Mouse (Mus musculus) heart, postnatal 0 days (tissue): Measurements from ENCODE around the gene Opa3. TPM values are rescaled to one million over a fixed set of nuclear protein-coding genes. Genes with fewer than 3 reads are reported as not detected.

Experiments used
- ATAC-seq: fragments of 200-750 bp; cut with Nextera tagmentation; 2 replicates; pipeline ENCODE4 v1.8.0; 2017; ENCODE audit warnings: low read depth, moderate number of reproducible peaks, moderate library complexity; ENCODE audit not compliant: insufficient read depth
- DNase-seq: peaks from one replicate; pipeline ENCODE4 v3.0.0-alpha.2; 2016; ENCODE audit warnings: low spot score
- H3K27ac ChIP-seq: fragments of 300-500 bp; sonication (generic); 2 replicates; pipeline ENCODE4 v1.5.1; 2014; ENCODE audit warnings: low read depth, mild to moderate bottlenecking
- H3K27me3 ChIP-seq: fragments of 300-500 bp; sonication (generic); 2 replicates; pipeline ENCODE4 v1.6.1; 2014; ENCODE audit warnings: low read length, mixed read lengths; ENCODE audit not compliant: control insufficient read depth, insufficient read depth
- H3K36me3 ChIP-seq: fragments of 300-500 bp; sonication (generic); replicated peaks from 2 replicates; pipeline ENCODE4 v1.6.1; 2014; ENCODE audit warnings: low read length, mixed read lengths; ENCODE audit not compliant: control insufficient read depth, insufficient read depth
- H3K4me1 ChIP-seq: fragments of 300-500 bp; sonication (generic); 2 replicates; pipeline ENCODE4 v1.6.1; 2014; ENCODE audit warnings: antibody characterized with exemption; ENCODE audit not compliant: control insufficient read depth, insufficient read depth
- H3K4me2 ChIP-seq: fragments of 300-500 bp; sonication (generic); 2 replicates; pipeline ENCODE4 v1.6.1; 2014; ENCODE audit warnings: low read depth, mild to moderate bottlenecking, low read length, moderate library complexity
- H3K4me3 ChIP-seq: fragments of 300-500 bp; sonication (generic); 2 replicates; pipeline ENCODE4 v1.5.1; 2014; ENCODE audit warnings: low read depth, low read length
- H3K9ac ChIP-seq: fragments of 300-500 bp; sonication (generic); replicated peaks from 2 replicates; pipeline ENCODE4 v1.6.1; 2014; ENCODE audit warnings: low read depth, low read length, mixed read lengths
- H3K9me3 ChIP-seq: fragments of 300-500 bp; sonication (generic); replicated peaks from 2 replicates; pipeline ENCODE4 v1.6.1; 2016; ENCODE audit warnings: low read length; ENCODE audit not compliant: control insufficient read depth
- CTCF ChIP-seq: IDR thresholded peaks from 2 replicates; pipeline ENCODE4 v1.5.1; 2016; ENCODE audit warnings: antibody characterized with exemption, control low read depth, low read depth
- EP300 ChIP-seq: IDR thresholded peaks from 2 replicates; pipeline ENCODE4 v1.6.1; 2016; ENCODE audit warnings: antibody characterized with exemption, low read depth
- WGBS: fragments of 180-500 bp; shearing (Covaris S2); extraction: QIAGEN DNeasy Blood & Tissue Kit; methylation state at CpG from one replicate; pipeline ENCODE4 v1.1.7; 2014; 5-methylcytosine and 5-hydroxymethylcytosine counted together
- microRNA counts: library from miRNA; unstranded; fragments of <30 nt; microRNA quantifications from one replicate; lab custom pipeline; 2015
- microRNA-seq: library from miRNA; unstranded; fragments of <30 nt; microRNA quantifications from one replicate; pipeline ENCODE4, GENCODE M21; 2016
- polyA plus RNA-seq: library from polyadenylated mRNA; unstranded; fragments of >200 nt; fragmentation: Nextera tagmentation; extraction: Ambion mirVana; gene quantifications from 2 replicates; pipeline ENCODE4 v1.2.1, GENCODE M21; 2015
- total RNA-seq: library from RNA; depleted of rRNA; stranded (reverse); fragments of >200 nt; gene quantifications from 2 replicates; pipeline ENCODE4 v1.2.3, GENCODE M21; 2014; ENCODE audit warnings: low replicate concordance; rRNA removed

Opa3 gene
- total and polyA plus RNA-seq, 2 experiments from 2014 or later, result 40.5 to 56.4 TPM

DNA sequence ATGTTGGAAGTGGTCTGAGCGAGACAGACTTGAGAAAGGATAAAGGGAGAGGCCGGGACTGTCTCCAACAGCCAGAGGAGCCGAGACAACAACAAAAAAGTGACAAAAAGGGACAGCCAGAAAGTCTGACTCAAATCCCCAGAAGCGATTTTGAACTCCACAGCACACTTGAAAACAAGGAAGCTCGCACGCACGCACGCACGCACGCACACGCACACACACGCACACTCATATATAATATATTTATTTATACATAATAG lies 74.8 kb downstream of the Opa3 start:
- ATAC-seq (no peak), DNase-seq (no peak)
- Histone ChIP-seq H3K4me2 (no peak overlapping the region), H3K27me3 (peaks cover 32% of the 10 kb centered on the region), H3K36me3 (no peaks in the 10 kb centered on the region), H3K9ac (no peak overlapping the region), H3K9me3 (no peaks in the 10 kb centered on the region), H3K4me1 (peaks cover 14% of the 10 kb centered on the region; the same call in 1 of the 2 replicates), H3K4me3 (no peak overlapping the region), H3K27ac (no peak overlapping the region)
- no peak for TF ChIP-seq EP300
- TF ChIP-seq CTCF, result no peak
- 86% methylated on average over 12 of the region's 12 CpGs for WGBS

DNA sequence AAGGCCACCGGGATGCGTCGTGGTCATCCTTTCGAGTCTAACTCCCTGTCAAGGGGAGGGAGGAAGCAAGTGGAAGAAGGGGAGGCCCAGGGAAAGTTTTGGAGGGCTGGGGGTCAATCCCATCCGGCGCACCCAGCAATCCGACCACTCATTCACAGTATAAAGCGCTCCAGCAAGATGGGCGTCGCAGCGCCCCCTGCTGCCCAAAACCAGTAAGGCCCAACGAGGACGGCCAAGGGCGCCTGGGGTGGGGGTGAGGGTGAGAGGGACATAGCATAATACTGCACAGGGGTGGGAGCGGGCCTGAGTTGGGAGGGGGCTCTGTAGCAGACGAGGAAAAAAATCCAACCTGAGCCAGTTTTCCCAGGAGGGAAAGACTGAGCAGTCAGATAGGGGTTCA lies 75.6 kb downstream of the Opa3 start:
- TF ChIP-seq EP300 (no peak), CTCF (peak; percentile 89)
- Histone ChIP-seq H3K9ac (no peak overlapping the region), H3K27me3 (peaks cover 32% of the 10 kb centered on the region), H3K4me2 (peak overlapping the region; percentile 62), H3K36me3 (no peaks in the 10 kb centered on the region), H3K27ac (no peak overlapping the region), H3K4me1 (peaks cover 14% of the 10 kb centered on the region; the same call in 1 of the 2 replicates), H3K4me3 (peak overlapping the region; percentile 43; the same call in 1 of the 2 replicates), H3K9me3 (no peaks in the 10 kb centered on the region)
- DNase-seq (no peak), ATAC-seq (0 out of 2 replicates have a peak, but pooled peaks have one; percentile 19)
- WGBS, result 3% methylated on average over 16 of the region's 16 CpGs

DNA sequence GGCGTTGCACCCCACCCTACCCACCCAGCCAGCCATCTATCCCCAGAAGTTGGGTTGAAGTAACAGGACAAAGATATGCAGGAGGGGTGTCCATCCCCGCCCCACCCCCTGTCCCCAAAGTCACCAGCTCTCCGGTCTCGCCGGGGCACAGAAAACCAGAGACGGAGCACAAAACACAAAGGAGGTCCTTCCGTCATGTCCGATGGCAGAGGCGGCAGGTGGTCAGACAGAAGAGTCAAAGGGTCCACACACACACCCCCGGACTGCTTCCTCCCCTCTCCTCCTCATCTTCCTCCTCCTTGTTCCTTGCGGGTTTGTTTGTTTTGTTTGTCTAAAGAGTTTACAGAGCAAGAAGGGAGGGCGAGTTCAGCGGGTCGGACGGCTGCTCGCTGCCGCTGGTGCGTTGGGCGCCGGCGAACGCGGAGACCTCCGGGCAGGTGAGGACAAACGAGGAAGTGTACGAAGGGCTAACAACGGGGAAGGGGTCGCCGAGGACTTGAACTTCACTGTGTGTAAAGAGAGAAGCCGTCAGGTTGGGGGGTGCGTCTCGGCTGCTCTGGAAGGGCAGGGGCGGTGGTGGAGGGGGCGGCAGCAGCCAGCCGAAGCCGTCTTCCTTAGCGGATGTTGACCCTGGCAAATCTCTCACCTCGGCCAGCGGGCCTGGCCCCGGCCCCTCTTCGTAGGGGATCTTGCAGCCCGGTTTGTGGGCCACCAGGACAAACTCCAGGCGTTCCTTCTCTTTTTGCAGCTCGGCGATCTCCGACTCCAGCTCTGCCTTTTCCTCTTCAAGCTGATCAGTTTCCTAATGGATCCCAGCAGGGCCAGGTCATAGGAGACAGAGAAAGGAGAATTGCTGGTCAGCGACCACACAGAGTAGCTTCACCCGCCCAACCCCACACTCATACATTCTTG lies 76.6 kb downstream of the Opa3 start:
- peaks cover 32% of the 10 kb centered on the region for H3K27me3 ChIP-seq
- peak overlapping the region; percentile 38; the same call in 1 of the 2 replicates for H3K9ac ChIP-seq
- peak overlapping the region; percentile 43 for H3K4me3 ChIP-seq
- H3K4me2 ChIP-seq, result peak overlapping the region; percentile 62
- no peak for TF ChIP-seq EP300
- TF ChIP-seq CTCF, result no peak
- WGBS, result 6% methylated on average over 48 of the region's 48 CpGs
- H3K4me1 ChIP-seq, result peaks cover 14% of the 10 kb centered on the region; the same call in 1 of the 2 replicates
- no peak for ATAC-seq
- no peak overlapping the region for H3K27ac ChIP-seq
- H3K36me3 ChIP-seq, result no peaks in the 10 kb centered on the region
- H3K9me3 ChIP-seq, result no peaks in the 10 kb centered on the region
- no peak for DNase-seq

DNA sequence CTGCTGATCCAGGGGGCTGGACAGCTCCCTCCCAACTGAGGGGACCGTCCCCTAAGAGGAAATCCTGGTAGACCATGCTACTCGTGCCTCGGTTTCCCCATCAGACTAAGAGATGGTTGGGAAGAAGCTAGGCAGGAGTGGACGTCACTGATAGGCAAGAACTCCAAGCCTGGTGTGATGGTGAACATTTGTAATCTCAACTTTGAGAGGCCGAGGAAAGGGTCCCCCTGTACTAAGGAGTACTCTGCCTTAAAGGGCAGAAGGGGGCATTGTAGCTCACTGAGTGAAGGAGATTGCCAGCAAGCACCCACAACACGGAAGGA lies 77.2 kb downstream of the Opa3 start:
- Histone ChIP-seq H3K27me3 (peaks cover 32% of the 10 kb centered on the region), H3K9ac (no peak overlapping the region)
- 6% methylated on average over 6 of the region's 6 CpGs for WGBS

More for the DNA sequence above, 77.2 kb downstream of the Opa3 start:
- Histone ChIP-seq H3K27ac (no peak overlapping the region), H3K9me3 (no peaks in the 10 kb centered on the region), H3K4me1 (peaks cover 14% of the 10 kb centered on the region; the same call in 1 of the 2 replicates), H3K36me3 (no peaks in the 10 kb centered on the region), H3K4me2 (peak overlapping the region; percentile 62; the same call in 1 of the 2 replicates), H3K4me3 (no peak overlapping the region)
- no peak for ATAC-seq
- TF ChIP-seq EP300 (no peak), CTCF (no peak)
- DNase-seq, result no peak

MicroRNA genes within 50 kb of the gene (microRNA counts, 519-probe panel; counts per million panel counts)
- not detected for microRNA mmu-miR-330 (lab: Ali Mortazavi, UCI)

Small RNA genes within 50 kb of the gene (microRNA-seq; reads per million reads assigned to microRNA genes)
- 462 reads per million, percentile 73 among the genes with 10 or more reads in this experiment for gene Mir330

Other genes starting within 250 kb of the Opa3 start
- not detected in 2 replicates for gene Nanos2, start 240.9 kb upstream of the Opa3 start, total RNA-seq
- gene Nanos2, start 240.9 kb upstream of the Opa3 start, polyA plus RNA-seq, result not detected in 2 replicates
- gene Mypop, start 237.1 kb upstream of the Opa3 start, total RNA-seq, result 0.08 and 0.34 TPM in 2 replicates
- gene Mypop, start 237.1 kb upstream of the Opa3 start, polyA plus RNA-seq, result 0.79 and 1.2 TPM in 2 replicates
- 50.0 and 51.3 TPM in 2 replicates for gene Irf2bp1, start 224.3 kb upstream of the Opa3 start, total RNA-seq
- gene Irf2bp1, start 224.3 kb upstream of the Opa3 start, polyA plus RNA-seq, result 7.1 and 7.3 TPM in 2 replicates
- gene Foxa3, start 204.8 kb upstream of the Opa3 start, total RNA-seq, result not detected in 2 replicates
- 0.11 TPM in 1 of 2 replicates, not detected in the other for gene Foxa3, start 204.8 kb upstream of the Opa3 start, polyA plus RNA-seq
- gene Sympk, start 204.0 kb upstream of the Opa3 start, total RNA-seq, result 68.8 and 72.0 TPM in 2 replicates
- 14.6 and 16.7 TPM in 2 replicates for gene Sympk, start 204.0 kb upstream of the Opa3 start, polyA plus RNA-seq
- not detected in 2 replicates for gene Rsph6a, start 173.6 kb upstream of the Opa3 start, total RNA-seq
- gene Rsph6a, start 173.6 kb upstream of the Opa3 start, polyA plus RNA-seq, result not detected in 2 replicates
- gene Dmwd, start 152.1 kb upstream of the Opa3 start, total RNA-seq, result 71.6 and 76.4 TPM in 2 replicates
- 10.6 and 10.9 TPM in 2 replicates for gene Dmwd, start 152.1 kb upstream of the Opa3 start, polyA plus RNA-seq
- gene Dmpk, start 144.5 kb upstream of the Opa3 start, total RNA-seq, result 184 and 253 TPM in 2 replicates
- gene Dmpk, start 144.5 kb upstream of the Opa3 start, polyA plus RNA-seq, result 97.0 and 98.5 TPM in 2 replicates
- gene Six5, start 133.7 kb upstream of the Opa3 start, total RNA-seq, result 19.0 and 21.0 TPM in 2 replicates
- gene Six5, start 133.7 kb upstream of the Opa3 start, polyA plus RNA-seq, result 3.8 and 4.0 TPM in 2 replicates
- 0.19 and 0.69 TPM in 2 replicates for gene Gm4969, start 110.0 kb upstream of the Opa3 start, total RNA-seq
- gene Gm4969, start 110.0 kb upstream of the Opa3 start, polyA plus RNA-seq, result 0.21 and 0.38 TPM in 2 replicates
- gene Fbxo46, start 108.5 kb upstream of the Opa3 start, total RNA-seq, result 13.1 and 13.2 TPM in 2 replicates
- 4.9 and 6.2 TPM in 2 replicates for gene Fbxo46, start 108.5 kb upstream of the Opa3 start, polyA plus RNA-seq
- 4.4 and 4.9 TPM in 2 replicates for gene Qpctl, start 79.0 kb upstream of the Opa3 start, total RNA-seq
- gene Qpctl, start 79.0 kb upstream of the Opa3 start, polyA plus RNA-seq, result 7.3 and 7.9 TPM in 2 replicates
- gene Snrpd2, start 78.6 kb upstream of the Opa3 start, total RNA-seq, result 43.5 and 45.6 TPM in 2 replicates
- gene Snrpd2, start 78.6 kb upstream of the Opa3 start, polyA plus RNA-seq, result 84.9 and 89.8 TPM in 2 replicates
- gene Gipr, start 62.2 kb upstream of the Opa3 start, total RNA-seq, result 24.9 and 27.6 TPM in 2 replicates
- 5.4 and 7.0 TPM in 2 replicates for gene Gipr, start 62.2 kb upstream of the Opa3 start, polyA plus RNA-seq
- 34.8 and 58.9 TPM in 2 replicates for gene Eml2, start 51.9 kb upstream of the Opa3 start, total RNA-seq
- gene Eml2, start 51.9 kb upstream of the Opa3 start, polyA plus RNA-seq, result 23.7 and 26.8 TPM in 2 replicates
- gene Gpr4, start 15.8 kb upstream of the Opa3 start, total RNA-seq, result 3.5 and 10.6 TPM in 2 replicates
- gene Gpr4, start 15.8 kb upstream of the Opa3 start, polyA plus RNA-seq, result 3.6 TPM in 2 replicates
- 115 and 127 TPM in 2 replicates for gene Vasp, start 43.5 kb downstream of the Opa3 start, total RNA-seq
- 67.7 and 72.2 TPM in 2 replicates for gene Vasp, start 43.5 kb downstream of the Opa3 start, polyA plus RNA-seq
- not detected in 2 replicates for gene Ppm1n, start 51.7 kb downstream of the Opa3 start, total RNA-seq
- 0.47 and 0.56 TPM in 2 replicates for gene Ppm1n, start 51.7 kb downstream of the Opa3 start, polyA plus RNA-seq
- 80.7 and 108 TPM in 2 replicates for gene Rtn2, start 54.3 kb downstream of the Opa3 start, total RNA-seq
- 51.7 and 53.6 TPM in 2 replicates for gene Rtn2, start 54.3 kb downstream of the Opa3 start, polyA plus RNA-seq
- gene Fosb, start 81.7 kb downstream of the Opa3 start, total RNA-seq, result 0.39 and 0.80 TPM in 2 replicates
- 0.05 and 0.10 TPM in 2 replicates for gene Fosb, start 81.7 kb downstream of the Opa3 start, polyA plus RNA-seq
- 26.2 and 40.5 TPM in 2 replicates for gene Ercc1, start 116.4 kb downstream of the Opa3 start, total RNA-seq
- gene Ercc1, start 116.4 kb downstream of the Opa3 start, polyA plus RNA-seq, result 55.2 and 61.0 TPM in 2 replicates
- 1.9 and 3.2 TPM in 2 replicates for gene Cd3eap, start 131.1 kb downstream of the Opa3 start, total RNA-seq
- 11.1 and 11.7 TPM in 2 replicates for gene Cd3eap, start 131.1 kb downstream of the Opa3 start, polyA plus RNA-seq
- gene Ppp1r13l, start 131.4 kb downstream of the Opa3 start, total RNA-seq, result 11.8 and 13.5 TPM in 2 replicates
- gene Ppp1r13l, start 131.4 kb downstream of the Opa3 start, polyA plus RNA-seq, result 12.0 and 14.0 TPM in 2 replicates
- gene Ercc2, start 153.7 kb downstream of the Opa3 start, total RNA-seq, result 20.4 and 30.8 TPM in 2 replicates
- 4.9 and 6.0 TPM in 2 replicates for gene Ercc2, start 153.7 kb downstream of the Opa3 start, polyA plus RNA-seq
- gene Klc3, start 175.8 kb downstream of the Opa3 start, total RNA-seq, result 0.31 TPM in 1 of 2 replicates, not detected in the other
- gene Klc3, start 175.8 kb downstream of the Opa3 start, polyA plus RNA-seq, result 0.72 and 0.99 TPM in 2 replicates
- gene Ckm, start 176.4 kb downstream of the Opa3 start, total RNA-seq, result 4,715 and 5,632 TPM in 2 replicates
- 4,516 and 4,665 TPM in 2 replicates for gene Ckm, start 176.4 kb downstream of the Opa3 start, polyA plus RNA-seq
- 16.0 and 26.4 TPM in 2 replicates for gene Mark4, start 230.5 kb downstream of the Opa3 start, total RNA-seq
- gene Mark4, start 230.5 kb downstream of the Opa3 start, polyA plus RNA-seq, result 5.5 and 5.6 TPM in 2 replicates
- 1.9 and 3.5 TPM in 2 replicates for gene Exoc3l2, start 235.0 kb downstream of the Opa3 start, total RNA-seq
- 0.49 and 0.62 TPM in 2 replicates for gene Exoc3l2, start 235.0 kb downstream of the Opa3 start, polyA plus RNA-seq